26 mouse cellular contexts compared by ENCODE assay signal in the genomic region with DNA sequence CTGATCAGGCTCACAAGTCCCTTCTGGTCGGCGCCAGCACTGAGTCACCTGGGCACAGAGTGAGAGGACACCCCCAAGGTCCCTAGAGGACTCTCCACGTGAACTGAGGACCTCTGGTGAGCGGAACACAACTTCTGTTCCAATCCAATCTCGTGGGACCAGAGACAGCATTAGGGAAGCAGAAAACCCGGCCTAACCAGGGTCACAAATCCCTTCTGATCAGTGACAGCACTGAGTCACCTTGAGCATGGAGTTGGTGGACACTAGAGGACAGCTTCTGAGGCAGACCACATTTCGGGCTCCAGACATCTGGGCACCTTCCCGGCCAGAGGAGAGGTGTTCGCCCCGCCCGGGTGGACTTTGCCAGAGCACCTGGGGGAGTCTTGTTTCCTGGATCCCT.
"Had no signal": no experiment of that assay in that cellular context is flagged by ENCODE, and none has a peak within 500 bp of the region (broad histone marks: within the 10 kb centered on the region; RNA-seq: fewer than 3 reads in every experiment).

No protein-coding gene starts in this region.

- H3K9me3 ChIP-seq: heart, embryonic 13.5 days; heart, embryonic 15.5 days; intestine, embryonic 15.5 days; limb, embryonic 10.5 days; limb, embryonic 12.5 days; liver, embryonic 13.5 days; liver, embryonic 15.5 days had no signal

- H3K27me3 ChIP-seq: heart, embryonic 13.5 days; heart, embryonic 15.5 days; intestine, embryonic 15.5 days; limb, embryonic 12.5 days; liver, embryonic 13.5 days; liver, embryonic 15.5 days had no signal

- ATAC-seq: hindbrain, embryonic 16.5 days; inflammation-experienced regulatory T-cells, adult 6 months; intestine, embryonic 15.5 days; intestine, postnatal 0 days had no signal

- H3K9ac ChIP-seq: heart, embryonic 13.5 days; heart, embryonic 15.5 days; hindbrain, embryonic 14.5 days; intestine, embryonic 15.5 days; limb, embryonic 12.5 days; liver, embryonic 13.5 days; liver, embryonic 15.5 days had no signal

- H3K4me3 ChIP-seq: heart, embryonic 13.5 days; heart, embryonic 15.5 days; intestine, embryonic 15.5 days; layer of hippocampus, adult 2 months; left cerebral cortex, adult 2 months; limb, embryonic 10.5 days; limb, embryonic 12.5 days; liver, embryonic 13.5 days; liver, embryonic 15.5 days had no signal

- DNase-seq: gastrocnemius, postnatal 14 days; gastrocnemius, postnatal 36 days; heart, adult 18-20 months; heart, postnatal 14 days; heart, postnatal 36 days; kidney, adult 18-20 months; kidney, adult 8-10 months; kidney, postnatal 10 days; kidney, postnatal 25 days; kidney, postnatal 4 days; liver; liver, embryonic 13.5 days had no signal

- H3K4me2 ChIP-seq: heart, embryonic 11.5 days; heart, embryonic 13.5 days; heart, embryonic 15.5 days; hindbrain, embryonic 14.5 days; intestine, embryonic 15.5 days; limb, embryonic 12.5 days; liver, embryonic 11.5 days; liver, embryonic 13.5 days; liver, embryonic 15.5 days had no signal

- H3K27ac ChIP-seq: heart, embryonic 13.5 days; heart, embryonic 15.5 days; hindbrain, embryonic 14.5 days; intestine, embryonic 15.5 days; layer of hippocampus, adult 2 months; left cerebral cortex, adult 2 months; limb, embryonic 10.5 days; limb, embryonic 12.5 days; liver, embryonic 13.5 days; liver, embryonic 15.5 days had no signal

- H3K36me3 ChIP-seq: heart, embryonic 13.5 days; heart, embryonic 15.5 days; intestine, embryonic 15.5 days; limb, embryonic 10.5 days; limb, embryonic 12.5 days; liver, embryonic 13.5 days; liver, embryonic 15.5 days had no signal

- H3K4me1 ChIP-seq: heart, embryonic 13.5 days; heart, embryonic 15.5 days; intestine, embryonic 15.5 days; limb, embryonic 10.5 days; limb, embryonic 12.5 days; liver, embryonic 13.5 days; liver, embryonic 15.5 days had no signal
